Comparison of ENCODE assay signal across 7 mouse cellular contexts in genomic region chr1:154723537-154724286, GRCm38 (mm10).
DNase-seq lines count a peak whose midpoint lies in the region; TF ChIP-seq lines count a peak whose summit lies in the region.

No protein-coding gene starts in this region.

- whole genome bisulfite sequencing in midbrain, embryonic 10.5 days: under 1% methylated on average over 19 of the region's 19 CpGs
- 40% methylated on average over 19 of the region's 19 CpGs for WGBS in cerebellum, adult 2 months

- no peaks in the 10 kb centered on the region for H3K9me3 ChIP-seq in midbrain, embryonic 10.5 days (replicated peaks)

- DNase-seq in ovary, postnatal 36 days (ENCODE audit: low spot score): peak; percentile 21
- no peak for DNase-seq in ovary, adult 18-20 months (ENCODE audit: low spot score)
- peak; percentile 71 for DNase-seq in forelimb bud, embryonic 11.5 days (ENCODE audit: low read depth, low spot score)
- DNase-seq in midbrain, embryonic 10.5 days (ENCODE audit: low spot score): peak; percentile 66
- peak; percentile 15 for DNase-seq in testis, postnatal 14 days (ENCODE audit: low spot score)
- no peak for DNase-seq in cerebellum, adult 2 months
- DNase-seq in lung, postnatal 4 days: no peak

- peak overlapping the region; percentile 80 for H3K27ac ChIP-seq in midbrain, embryonic 10.5 days (replicated peaks)
- H3K27ac ChIP-seq in cerebellum, adult 2 months (ENCODE audit: insufficient read depth, low read length): no peak overlapping the region

- H3K36me3 ChIP-seq in midbrain, embryonic 10.5 days: no peaks in the 10 kb centered on the region

- H3K27me3 ChIP-seq in midbrain, embryonic 10.5 days (ENCODE audit: low read depth, poor library complexity, severe bottlenecking): peaks cover 72% of the 10 kb centered on the region
- no peaks in the 10 kb centered on the region for H3K27me3 ChIP-seq in cerebellum, adult 2 months (ENCODE audit: control insufficient read depth, insufficient read depth, low read length)

- TF ChIP-seq POLR2A in cerebellum, adult 2 months (IDR thresholded peaks at IDR 0.05; ENCODE audit: borderline replicate concordance, insufficient read depth, low read length): no peak

- H3K4me1 ChIP-seq in midbrain, embryonic 10.5 days: peaks cover 45% of the 10 kb centered on the region
- peaks cover 11% of the 10 kb centered on the region; the same call in 1 of the 2 replicates for H3K4me1 ChIP-seq in cerebellum, adult 2 months (ENCODE audit: control insufficient read depth, insufficient read depth, low read length)

- H3K4me3 ChIP-seq in midbrain, embryonic 10.5 days: peak overlapping the region; percentile 62
- no peak overlapping the region for H3K4me3 ChIP-seq in cerebellum, adult 2 months (replicated peaks; ENCODE audit: insufficient read depth, low read depth, low read length)

- TF ChIP-seq CTCF in cerebellum, adult 2 months (IDR thresholded peaks at IDR 0.05; ENCODE audit: borderline replicate concordance, insufficient read depth, low read depth, low read length): no peak

Comparison
In these comparisons a context has a peak if more than half of its experiments do, and no peak if none do; other contexts are left out.
1. DNase-seq: peak in ovary, postnatal 36 days (single experiment), forelimb bud, embryonic 11.5 days (single experiment), midbrain, embryonic 10.5 days (single experiment) and testis, postnatal 14 days (single experiment); none in ovary, adult 18-20 months (single experiment), cerebellum, adult 2 months (0 of 2) and lung, postnatal 4 days (0 of 2).